Mouse (Mus musculus) kidney, adult 2 months (tissue): ENCODE measurements around the gene Krt84. TPM values are rescaled to one million over a fixed set of nuclear protein-coding genes. Genes with fewer than 3 reads are reported as not detected.

ENCODE experiments used
- DNase-seq: peaks from one replicate; pipeline ENCODE4 v3.0.0; 2021
- H3K27ac ChIP-seq: fragments of 200-500 bp; 2 replicates; pipeline ENCODE4 v1.5.1; 2012; ENCODE audit warnings: low read depth, low read length, control low read depth, inconsistent platforms; ENCODE audit not compliant: insufficient read depth
- H3K27me3 ChIP-seq: fragments of 200-500 bp; replicated peaks from 2 replicates; pipeline ENCODE4 v1.6.1; 2012; ENCODE audit warnings: mild to moderate bottlenecking, moderate library complexity, low read length, inconsistent platforms; ENCODE audit not compliant: control insufficient read depth, insufficient read depth
- H3K36me3 ChIP-seq: fragments of 200-500 bp; 2 replicates; pipeline ENCODE4 v1.6.1; 2012; ENCODE audit warnings: mild to moderate bottlenecking, moderate library complexity, low read length, inconsistent platforms; ENCODE audit not compliant: control insufficient read depth, insufficient read depth
- H3K4me1 ChIP-seq: fragments of 200-500 bp; 2 replicates; pipeline ENCODE4 v1.6.1; 2011; ENCODE audit warnings: low read length; ENCODE audit not compliant: control insufficient read depth, insufficient read depth
- H3K4me3 ChIP-seq: fragments of 200-500 bp; 2 replicates; pipeline ENCODE4 v1.5.1; 2011; ENCODE audit warnings: mild to moderate bottlenecking, low read depth, low read length, control low read depth; ENCODE audit not compliant: insufficient read depth
- CTCF ChIP-seq: fragments of 200-500 bp; conservative IDR thresholded peaks from 2 replicates; pipeline ENCODE4 v1.5.1; 2011; ENCODE audit warnings: low read depth, mild to moderate bottlenecking, control low read depth, low read length, moderate library complexity, mixed read lengths; ENCODE audit not compliant: insufficient read depth, insufficient read length
- POLR2A ChIP-seq: fragments of 200-500 bp; IDR thresholded peaks from one replicate; pipeline ENCODE4 v1.6.1; 2011; ENCODE audit warnings: low read depth, low read length, control low read depth
- WGBS: fragments of 180-500 bp; shearing (Covaris S2); methylation state at CpG from one replicate; pipeline ENCODE4 v1.1.7; 2018; 5-methylcytosine and 5-hydroxymethylcytosine counted together
- polyA plus RNA-seq: library from polyadenylated mRNA; depleted of rRNA; stranded (reverse); fragments of >200 nt; gene quantifications from 2 replicates; pipeline ENCODE4 v1.2.3, GENCODE M21; 2012; rRNA removed

Krt84 gene
- not detected in 2 replicates for polyA plus RNA-seq

DNA sequence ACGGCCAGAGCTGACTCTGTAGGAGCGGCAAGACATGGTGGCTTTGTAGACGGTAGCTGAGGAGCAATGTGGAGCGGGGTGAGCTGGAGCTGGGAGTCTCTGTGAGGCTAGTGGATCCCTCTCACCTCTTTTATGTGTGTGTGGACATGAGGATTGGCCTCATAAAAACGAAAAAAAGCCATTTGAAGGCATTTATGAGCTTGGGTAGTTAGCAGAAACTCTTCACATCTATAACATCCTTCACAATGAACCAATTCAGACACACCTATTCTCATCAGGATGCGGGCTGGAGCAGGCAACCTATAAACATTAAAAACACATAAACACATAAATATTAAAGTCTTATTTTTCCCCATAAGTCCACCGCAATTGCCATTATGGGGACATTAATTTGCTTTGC is at the start of gene Krt84:
Gene Krt84, minus strand, starts transcription at position 101 of the 400 bp plus-strand sequence.
- TF ChIP-seq CTCF: no peak
- TF ChIP-seq POLR2A: no peak
- no peak within 1 kb of the TSS for H3K27ac ChIP-seq
- WGBS: 72% methylated on average over 7 of the region's 7 CpGs

DNA sequence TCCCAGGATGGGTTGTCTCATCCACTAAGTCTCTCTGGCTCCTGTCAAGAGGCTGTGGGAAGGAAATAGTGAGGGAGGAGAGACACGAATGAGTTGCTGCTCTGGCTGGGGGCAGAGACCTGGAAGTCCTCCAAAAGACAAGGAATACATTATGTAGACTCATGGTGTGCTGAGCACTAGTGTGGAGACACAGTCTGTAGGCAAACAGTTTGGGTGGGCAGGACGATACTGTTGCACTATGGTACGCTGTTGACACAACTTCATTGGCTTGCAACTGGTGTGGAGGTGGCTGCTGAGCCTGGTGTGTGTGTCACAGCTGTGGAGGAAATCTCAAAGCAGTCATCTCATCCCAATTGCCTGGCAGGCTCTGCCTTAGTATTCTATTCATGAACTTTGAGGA is 49.1 kb upstream of the Krt84 start:
- H3K4me1 ChIP-seq: no peaks in the 10 kb centered on the region
- no peak overlapping the region for H3K4me3 ChIP-seq
- no peak overlapping the region for H3K27ac ChIP-seq
- TF ChIP-seq CTCF (no peak), POLR2A (no peak)
- no peaks in the 10 kb centered on the region for H3K36me3 ChIP-seq
- no peak for DNase-seq
- H3K27me3 ChIP-seq: no peaks in the 10 kb centered on the region
- 68% methylated on average over 3 of the region's 3 CpGs for WGBS

More for the DNA sequence above, at the start of gene Krt84:
- DNase-seq: no peak
- Histone ChIP-seq H3K27me3 (no peaks in the 10 kb centered on the region), H3K4me3 (no peak within 1 kb of the TSS), H3K4me1 (no peaks in the 10 kb centered on the region), H3K36me3 (no peaks in the 10 kb centered on the region)

DNA sequence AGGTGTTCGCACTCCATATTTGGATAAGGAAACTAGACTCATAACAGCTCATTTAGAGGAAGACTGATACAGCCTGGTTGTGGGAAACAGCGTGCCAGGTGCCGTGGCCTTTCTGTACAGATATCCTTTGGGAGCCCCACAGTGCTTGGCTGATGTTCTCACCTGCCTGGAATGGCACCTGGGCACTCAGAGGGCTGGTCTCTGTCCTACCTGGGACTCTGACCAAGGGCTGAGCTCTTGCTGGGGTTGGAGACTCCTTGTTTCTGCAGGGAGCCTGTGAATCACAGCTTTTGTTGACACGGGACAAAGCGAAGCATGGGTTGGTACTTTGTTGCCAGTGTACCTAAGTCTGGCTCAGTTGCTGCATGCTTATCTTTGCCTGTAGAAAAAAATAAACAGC is 42.9 kb upstream of the Krt84 start:
- DNase-seq: no peak
- H3K4me3 ChIP-seq: no peak overlapping the region
- no peaks in the 10 kb centered on the region for H3K4me1 ChIP-seq
- H3K27me3 ChIP-seq: no peaks in the 10 kb centered on the region
- WGBS: 74% methylated on average over 5 of the region's 5 CpGs
- no peaks in the 10 kb centered on the region for H3K36me3 ChIP-seq
- no peak overlapping the region for H3K27ac ChIP-seq
- TF ChIP-seq POLR2A (no peak), CTCF (no peak)

DNA sequence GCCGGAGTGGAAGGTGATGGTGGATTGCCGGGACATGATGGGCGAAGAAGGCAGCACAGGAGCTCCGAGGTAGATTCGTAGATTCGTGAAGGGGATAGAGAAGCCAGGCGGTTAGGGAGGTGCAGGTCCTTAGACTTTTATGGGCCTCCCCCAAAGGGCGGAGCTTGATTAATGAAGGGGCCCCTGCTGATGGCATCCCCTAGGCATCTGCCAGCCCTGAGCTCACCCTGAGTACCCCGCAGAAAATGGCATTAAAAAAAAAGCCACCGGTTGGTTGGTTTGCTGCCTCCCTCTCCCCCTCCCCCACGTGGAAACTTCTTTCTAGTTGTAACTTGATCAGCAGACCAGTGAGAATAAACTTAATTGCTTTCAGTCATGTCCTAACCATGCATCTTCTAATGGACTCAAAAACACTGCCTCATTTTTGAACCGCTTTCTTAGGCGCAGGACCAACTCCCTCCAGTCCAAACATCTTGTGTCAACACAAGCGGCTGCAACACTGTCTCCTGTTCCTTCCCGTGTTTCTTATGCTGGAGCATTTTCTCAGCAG is 41.3 kb upstream of the Krt84 start, which contains the start of gene Krt75:
Gene Krt75, minus strand, starts transcription at position 109 of the 550 bp plus-strand sequence.
- Histone ChIP-seq H3K27ac (no peak within 1 kb of the TSS), H3K4me3 (no peak within 1 kb of the TSS), H3K36me3 (no peaks in the 10 kb centered on the region), H3K27me3 (no peaks in the 10 kb centered on the region), H3K4me1 (no peaks in the 10 kb centered on the region)
- TF ChIP-seq CTCF (no peak), POLR2A (no peak)
- DNase-seq: no peak
- 36% methylated on average over 15 of the region's 15 CpGs for WGBS

DNA sequence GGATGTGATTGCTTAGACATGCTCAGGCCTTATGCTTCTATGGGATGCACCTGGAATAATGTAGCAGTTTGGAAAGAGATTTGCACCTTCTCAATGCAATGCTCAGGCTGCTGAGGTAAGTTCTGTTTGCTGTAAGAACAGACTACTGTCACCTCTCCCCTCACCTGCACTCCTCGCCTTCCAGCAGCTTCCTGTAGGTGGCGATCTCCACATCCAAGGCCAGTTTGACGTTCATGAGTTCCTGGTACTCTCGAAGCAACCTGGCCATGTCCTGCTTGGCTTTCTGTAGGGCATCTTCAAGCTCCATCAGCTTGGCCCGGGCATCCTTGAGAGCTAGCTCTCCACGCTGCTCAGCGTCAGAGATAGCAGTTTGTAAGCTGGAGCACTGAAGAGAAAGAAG is 35.2 kb upstream of the Krt84 start:
- Histone ChIP-seq H3K36me3 (no peaks in the 10 kb centered on the region), H3K27ac (no peak overlapping the region), H3K27me3 (no peaks in the 10 kb centered on the region), H3K4me1 (no peaks in the 10 kb centered on the region), H3K4me3 (no peak overlapping the region)
- peak; percentile 54 for TF ChIP-seq CTCF
- no peak for TF ChIP-seq POLR2A
- 49% methylated on average over 7 of the region's 7 CpGs for WGBS
- no peak for DNase-seq

DNA sequence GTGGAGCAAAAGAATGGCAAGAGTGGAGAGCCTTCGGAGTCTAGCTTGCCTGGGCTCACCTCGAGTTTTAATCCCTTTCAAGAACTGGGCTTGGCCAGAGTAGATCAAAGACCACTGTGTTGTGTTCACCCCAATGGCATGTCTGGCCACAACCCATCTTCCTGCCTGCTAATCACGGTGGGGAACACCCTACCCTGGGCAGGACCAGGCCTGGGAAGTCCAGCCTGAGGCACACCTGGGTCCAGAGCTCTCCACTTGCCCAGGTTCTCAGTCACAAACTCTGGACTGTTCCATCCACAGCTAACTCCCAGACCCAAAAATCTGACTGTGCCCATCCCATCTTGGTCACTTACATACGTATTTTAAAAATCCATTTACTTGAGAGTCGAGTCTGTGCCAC is 30.2 kb upstream of the Krt84 start, which contains the start of gene Krt90:
Gene Krt90, minus strand, starts transcription at position 101 of the 400 bp plus-strand sequence.
- H3K4me3 ChIP-seq: no peak within 1 kb of the TSS
- TF ChIP-seq CTCF (no peak), POLR2A (no peak)
- H3K27me3 ChIP-seq: no peaks in the 10 kb centered on the region
- no peak within 1 kb of the TSS for H3K27ac ChIP-seq
- 65% methylated on average over 5 of the region's 5 CpGs for WGBS
- H3K36me3 ChIP-seq: no peaks in the 10 kb centered on the region
- H3K4me1 ChIP-seq: no peaks in the 10 kb centered on the region
- no peak for DNase-seq

DNA sequence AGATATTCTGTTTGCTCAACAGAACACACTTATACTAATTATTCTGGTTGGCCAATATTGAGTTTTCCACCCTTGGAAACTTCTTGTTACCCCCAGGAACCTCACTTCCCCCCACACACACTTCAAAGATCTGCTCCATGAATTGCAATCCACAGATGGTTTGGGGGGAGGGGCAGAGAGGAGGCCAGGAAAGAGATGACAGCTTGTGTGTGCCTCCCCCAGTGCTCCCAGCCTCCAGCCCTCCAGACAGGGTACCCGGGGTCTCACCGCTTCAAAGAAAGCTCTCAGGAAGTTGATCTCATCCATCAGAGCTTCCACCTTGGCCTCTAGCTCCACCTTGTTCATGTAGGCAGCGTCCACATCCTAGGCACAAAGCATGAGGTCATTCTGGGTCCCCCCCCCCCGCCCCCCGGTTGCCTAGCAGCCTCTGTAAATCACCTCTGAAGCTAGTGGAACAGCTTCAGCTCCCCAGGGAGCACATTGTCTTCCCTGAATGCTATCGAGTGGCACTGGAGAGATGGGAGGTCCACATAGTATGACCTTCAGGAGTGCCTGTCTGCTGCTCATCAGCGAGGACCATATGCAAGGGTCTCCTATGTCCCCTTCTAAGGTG is 25.5 kb upstream of the Krt84 start:
- H3K27me3 ChIP-seq: no peaks in the 10 kb centered on the region
- H3K4me1 ChIP-seq: no peaks in the 10 kb centered on the region
- DNase-seq: no peak
- WGBS: 7% methylated on average over 7 of the region's 7 CpGs
- TF ChIP-seq POLR2A (no peak), CTCF (no peak)
- H3K4me3 ChIP-seq: no peak overlapping the region
- no peak overlapping the region for H3K27ac ChIP-seq
- no peaks in the 10 kb centered on the region for H3K36me3 ChIP-seq
